Mouse (Mus musculus): ENCODE data around the gene Mymx.
A peak's percentile ranks its signal among the peaks of the same experiment; 100 is the strongest.
"Not testable (repeated sequence)": the region's sequence is repeated elsewhere in the genome, so short reads cannot be mapped to it uniquely, and the experiment has no call there.

Gene Mymx

GRCm38 (mm10) chr17:45601877-45602304 lies at the start of gene Mymx:
Gene Mymx, minus strand, starts transcription at chr17:45602102.
- no peak for DNase-seq (ENCODE audit: low read depth)

- no peak for DNase-seq (ENCODE audit: low read depth)
Observed at GRCm38 (mm10) chr17:45644185-45644584, 42.3 kb upstream of the Mymx start.

DNA sequence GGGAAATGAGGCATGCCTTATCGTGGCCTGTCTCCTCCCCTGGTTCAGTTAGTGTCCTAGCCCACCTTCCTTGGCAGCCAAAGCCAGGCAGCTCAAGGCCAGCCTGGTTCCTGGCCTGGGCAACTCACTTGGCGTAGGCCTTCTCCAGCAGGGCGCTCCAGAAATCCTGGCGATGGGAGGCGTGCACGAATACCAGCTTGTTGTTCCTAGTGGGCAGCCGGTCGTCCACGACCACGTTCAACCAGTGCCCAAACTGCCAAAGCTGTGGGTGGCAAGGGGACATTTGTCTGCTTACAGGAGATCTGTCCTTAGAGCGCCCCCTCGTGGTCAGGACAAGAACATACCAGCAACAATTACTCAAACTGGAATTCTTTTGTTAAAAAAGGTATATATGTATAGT lies 40.8 kb upstream of the Mymx start:
- DNase-seq (ENCODE audit: low read depth), result peak; percentile 53

DNA sequence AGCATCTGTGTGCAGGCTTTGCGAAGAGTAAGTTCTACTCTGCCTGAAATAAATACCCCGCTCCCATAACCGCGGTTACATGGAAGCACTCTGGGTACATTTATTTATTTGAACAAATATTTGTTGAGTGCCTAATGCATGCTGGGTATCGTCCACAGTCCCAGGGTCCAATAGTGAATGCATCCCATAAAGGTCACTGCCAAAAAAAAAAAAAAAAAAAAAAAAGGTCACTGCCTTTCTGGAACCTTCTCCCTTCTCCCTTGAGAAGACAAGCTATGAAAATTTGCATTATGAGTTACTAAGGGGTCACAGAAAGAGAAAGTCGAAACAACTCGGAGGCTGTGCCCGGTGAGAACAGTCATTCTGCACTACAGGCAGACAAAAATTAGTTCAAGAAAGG lies 40.1 kb upstream of the Mymx start:
- DNase-seq (ENCODE audit: low read depth), result no peak

DNA sequence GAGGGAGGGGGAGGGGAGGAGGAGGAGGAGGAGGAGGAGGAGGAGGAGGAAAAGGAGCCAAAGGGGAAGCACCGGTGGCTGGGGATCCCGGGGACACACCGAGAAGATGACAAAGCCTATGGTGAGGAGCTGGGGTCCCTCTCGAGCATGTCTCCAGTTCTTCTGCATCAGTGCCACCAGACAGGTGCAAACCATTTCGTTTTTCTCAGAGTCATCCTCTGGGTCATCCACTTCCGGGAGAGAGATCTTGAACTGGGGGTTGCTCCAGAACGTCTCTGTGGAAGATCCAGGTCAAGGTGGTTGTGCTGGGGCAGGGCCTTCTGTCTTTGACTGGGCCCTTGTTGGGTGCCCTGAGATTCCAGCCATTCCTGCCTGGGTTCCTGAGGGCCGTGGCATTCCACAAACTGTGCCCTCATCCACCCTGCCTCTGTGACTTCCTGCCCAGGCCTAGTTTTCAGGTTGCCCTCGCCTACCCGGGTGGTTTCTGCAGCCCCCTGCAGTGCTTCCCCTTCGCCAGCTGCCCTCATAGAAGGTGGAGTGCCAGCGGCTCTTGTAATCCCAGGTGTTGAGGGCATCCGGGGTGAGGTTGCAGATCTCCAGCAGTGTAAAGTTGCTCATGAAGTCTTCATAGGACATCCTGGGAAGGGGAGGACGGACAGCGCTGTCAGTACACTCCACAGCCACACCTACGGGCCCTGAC lies 36.8 kb upstream of the Mymx start:
- DNase-seq (ENCODE audit: low read depth), result no peak

DNA sequence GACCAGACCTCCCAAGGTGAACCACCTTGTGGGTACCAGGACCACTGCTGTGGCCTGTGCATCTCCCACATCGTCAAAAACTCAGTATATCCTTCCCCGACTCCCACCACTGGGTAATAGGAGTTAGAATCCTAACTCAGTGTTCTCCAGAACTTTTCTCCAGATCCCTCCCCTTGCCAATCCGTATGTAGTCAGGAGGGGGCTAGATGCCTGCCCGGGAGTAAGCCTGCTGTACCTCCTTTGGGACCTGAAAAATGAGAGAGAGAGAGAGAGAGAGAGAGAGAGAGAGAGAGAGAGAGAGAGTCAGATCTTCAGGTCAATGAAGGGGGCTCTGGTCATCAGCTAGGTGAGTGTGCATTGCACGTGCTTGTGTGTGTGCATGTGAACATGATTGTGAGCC lies 32.1 kb upstream of the Mymx start:
- DNase-seq (ENCODE audit: low read depth), result no peak

- no peak for DNase-seq (ENCODE audit: low read depth)
Observed at GRCm38 (mm10) chr17:45631940-45632339, 30.0 kb upstream of the Mymx start.

DNA sequence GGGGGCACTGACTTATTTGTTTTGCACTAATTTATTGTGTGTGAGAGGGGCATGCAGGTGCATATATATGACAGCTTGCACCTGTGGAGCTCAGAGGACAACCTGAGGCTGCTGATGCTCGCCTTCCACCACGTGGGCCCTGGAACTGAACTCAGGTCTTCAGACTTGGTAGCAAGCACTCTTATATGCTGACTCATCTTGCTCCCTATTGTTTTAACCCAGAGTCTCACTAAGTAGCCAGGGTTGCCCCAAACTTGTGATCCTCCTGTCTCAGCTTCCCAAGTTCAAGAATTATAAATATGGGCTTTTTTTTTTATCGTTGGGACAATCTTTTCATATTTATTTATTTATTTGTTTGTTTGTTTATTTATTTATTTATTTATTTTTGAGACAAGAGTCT lies 29.1 kb upstream of the Mymx start:
- DNase-seq (ENCODE audit: low read depth), result no peak

DNA sequence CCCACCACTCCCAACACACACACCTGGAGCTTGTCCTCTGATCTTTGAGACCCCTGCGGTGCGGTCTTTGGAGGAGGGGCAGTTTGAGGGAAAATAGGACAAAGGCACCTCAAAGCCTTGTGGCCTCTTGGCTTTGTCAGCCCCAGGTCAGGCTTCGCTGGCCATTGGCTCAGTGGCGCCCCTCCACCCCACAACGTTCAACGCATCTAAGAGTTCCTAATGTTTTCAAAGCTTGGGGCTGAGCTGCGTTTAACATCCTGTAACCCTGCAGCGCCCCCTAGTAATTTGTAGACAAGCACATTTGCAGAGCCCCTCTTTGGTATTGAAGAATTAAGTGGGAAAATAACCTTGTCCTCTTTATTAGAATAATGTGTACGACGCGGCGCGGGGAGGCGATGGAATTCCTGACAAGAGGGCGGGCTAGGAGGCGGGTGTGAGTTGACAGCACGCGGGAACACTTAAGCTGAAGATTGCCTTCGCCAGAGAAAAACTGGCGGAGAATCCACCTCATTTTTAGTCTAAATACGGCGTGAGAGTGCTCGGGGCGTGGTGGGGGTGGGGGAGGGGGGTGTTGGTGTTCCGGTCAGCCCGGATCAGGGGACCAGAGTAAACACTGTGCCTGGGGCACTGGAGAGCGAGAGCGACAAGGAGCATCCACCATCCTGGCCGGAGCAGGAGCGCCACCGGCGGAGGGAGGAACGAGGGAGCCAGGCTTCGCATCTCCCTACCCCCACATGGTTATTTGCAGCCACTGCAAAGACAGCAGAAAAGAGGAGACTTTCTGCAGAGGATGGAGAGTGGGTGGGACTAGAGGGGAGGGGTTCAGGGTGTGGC lies 28.2 kb upstream of the Mymx start:
- peak; percentile 70 for DNase-seq (ENCODE audit: low read depth)

GRCm38 (mm10) chr17:45628885-45629855 lies 27.3 kb upstream of the Mymx start:
- DNase-seq (ENCODE audit: low read depth), result no peak

DNA sequence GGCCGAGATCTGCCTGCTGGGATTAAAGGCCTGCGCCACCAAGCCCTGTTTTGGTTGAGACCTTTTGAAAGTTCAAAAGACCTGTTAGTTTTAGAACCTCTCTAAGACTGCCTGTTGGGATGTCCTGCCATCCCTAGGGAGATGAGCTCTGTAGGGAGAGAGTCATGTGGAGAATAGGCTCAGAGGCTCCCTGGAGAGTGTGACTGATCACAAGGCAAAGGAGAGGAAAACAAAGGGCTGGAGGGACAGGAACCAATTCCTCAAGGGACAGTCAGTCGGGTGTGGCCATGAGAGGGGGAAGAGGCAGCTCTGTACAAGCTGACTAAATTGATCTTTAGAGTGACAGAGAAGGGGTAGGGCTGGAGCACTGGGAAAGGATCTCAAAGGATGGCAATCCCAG lies 26.3 kb upstream of the Mymx start:
- no peak for DNase-seq (ENCODE audit: low read depth)

- DNase-seq (ENCODE audit: low read depth), result peak; percentile 88
Observed at GRCm38 (mm10) chr17:45626577-45627134, 24.8 kb upstream of the Mymx start.

GRCm38 (mm10) chr17:45623425-45623824 lies 21.5 kb upstream of the Mymx start:
- DNase-seq (ENCODE audit: low read depth), result not testable (repeated sequence)

GRCm38 (mm10) chr17:45619386-45620256 lies 17.7 kb upstream of the Mymx start:
- DNase-seq (ENCODE audit: low read depth), result no peak

DNA sequence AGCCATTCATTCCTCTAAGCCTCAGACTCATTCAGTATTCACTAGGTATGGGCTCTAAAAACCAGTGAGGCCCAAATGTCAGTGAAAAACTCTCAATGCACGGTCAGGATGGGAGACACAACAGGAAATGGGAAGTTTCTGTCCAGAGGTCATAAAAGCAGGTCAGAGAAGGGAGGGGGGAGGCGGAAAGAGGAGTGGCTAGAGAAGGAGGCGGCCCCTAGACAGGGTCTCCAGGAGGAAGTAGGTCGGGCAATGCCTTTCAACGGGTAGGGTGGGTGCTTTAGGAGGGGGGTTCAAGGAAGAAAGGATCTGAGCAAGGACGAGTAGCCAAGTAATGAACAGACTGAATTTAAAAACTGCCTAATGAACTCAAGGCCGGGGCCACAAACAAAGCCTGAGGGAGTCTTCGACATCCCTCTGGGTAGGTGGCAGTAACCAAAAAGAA lies 17.1 kb upstream of the Mymx start:
- no peak for DNase-seq (ENCODE audit: low read depth)

- DNase-seq (ENCODE audit: low read depth), result no peak
Observed at GRCm38 (mm10) chr17:45617655-45618054, 15.8 kb upstream of the Mymx start.

DNA sequence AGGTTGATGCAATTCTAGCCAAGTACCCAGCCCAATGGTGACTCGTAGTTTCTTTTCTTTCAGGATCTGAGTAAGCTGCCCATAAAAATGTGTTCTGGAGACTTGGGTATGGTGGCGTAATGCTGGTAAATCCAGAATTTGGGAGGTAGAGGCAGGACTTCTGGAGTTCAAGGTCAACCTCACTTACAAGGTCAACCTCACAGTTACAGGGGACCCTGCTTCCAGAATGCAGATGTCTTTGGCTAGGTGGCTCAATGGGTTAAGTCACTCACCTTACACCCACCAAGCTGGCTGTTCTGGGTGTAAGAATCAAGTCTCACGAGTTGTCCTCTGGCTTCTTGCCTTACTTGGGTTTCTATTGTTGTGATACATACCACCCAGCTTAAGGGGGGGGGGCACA lies 14.8 kb upstream of the Mymx start:
- no peak for DNase-seq (ENCODE audit: low read depth)

DNA sequence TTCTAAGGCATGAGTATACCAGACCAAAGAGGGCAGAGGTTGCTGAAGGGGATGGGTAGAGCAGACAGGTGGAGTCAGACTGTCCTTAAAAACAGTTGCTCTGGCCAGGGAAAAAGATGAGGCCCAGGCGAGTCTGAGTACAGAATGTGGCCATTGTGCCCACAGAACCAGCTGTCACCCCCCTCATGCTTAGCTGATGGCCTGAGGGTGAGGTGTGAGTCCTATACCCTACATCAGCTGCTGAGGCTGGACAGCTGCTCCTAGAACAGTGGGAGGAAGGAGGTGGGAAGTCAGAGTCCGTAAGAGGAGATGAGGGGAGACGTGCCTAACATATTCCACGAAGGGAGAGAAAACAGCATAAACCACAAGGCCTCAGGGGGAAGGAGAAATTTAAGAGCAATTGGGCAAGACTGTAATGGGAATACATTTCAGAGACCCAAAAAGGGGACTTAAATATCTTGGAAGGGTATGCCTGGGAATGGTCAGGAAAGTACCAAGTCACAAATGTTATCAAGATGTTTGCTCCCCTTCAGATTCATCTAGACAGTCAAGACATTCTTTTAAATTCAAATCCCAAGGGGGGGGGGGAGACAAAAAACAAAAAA lies 14.2 kb upstream of the Mymx start:
- no peak for DNase-seq (ENCODE audit: low read depth)

GRCm38 (mm10) chr17:45612921-45613320 lies 11.0 kb upstream of the Mymx start:
- DNase-seq (ENCODE audit: low read depth), result no peak

GRCm38 (mm10) chr17:45612008-45612407 lies 10.1 kb upstream of the Mymx start:
- no peak for DNase-seq (ENCODE audit: low read depth)
